Mouse (Mus musculus) MEL (cell line): ENCODE data around the gene Palld. TPM values are rescaled to one million over a fixed set of nuclear protein-coding genes. Genes with fewer than 3 reads are reported as not detected.

Experiments
- DNase-seq: peaks from one replicate; pipeline ENCODE4 v3.0.0; 2011; ENCODE audit warnings: low read depth, low spot score
- H3K27ac ChIP-seq: 2 replicates; pipeline ENCODE4 v1.5.1; 2012; ENCODE audit warnings: low read depth, mild to moderate bottlenecking, control low read depth, low read length, moderate library complexity; ENCODE audit not compliant: control insufficient read depth
- H3K27me3 ChIP-seq, 2 experiments: fragments of 150-350 bp in 1 of 2; sonication (generic) in 1 of 2; 2 replicates each; pipeline ENCODE4 v1.6.1; 2012; ENCODE audit warnings: low read length in 2 of 2, mild to moderate bottlenecking in 2 of 2, improper control_type of control experiment in 1 of 2, moderate library complexity in 1 of 2; ENCODE audit not compliant: insufficient read depth in 2 of 2, control insufficient read depth in 1 of 2
- H3K36me3 ChIP-seq, 2 experiments: 2 replicates each; pipeline ENCODE4 v1.6.1; 2012 to 2014; ENCODE audit warnings: low read length in 2 of 2, improper control_type of control experiment in 1 of 2, inconsistent platforms in 1 of 2, mild to moderate bottlenecking in 1 of 2; ENCODE audit not compliant: insufficient read depth in 2 of 2, control insufficient read depth in 1 of 2
- H3K4me1 ChIP-seq, 2 experiments: fragments of 150-350 bp in 1 of 2; sonication (generic) in 1 of 2; 2 replicates each; pipeline ENCODE4 v1.6.1; 2012; ENCODE audit warnings: low read length in 2 of 2, improper control_type of control experiment in 1 of 2, mild to moderate bottlenecking in 1 of 2; ENCODE audit not compliant: insufficient read depth in 2 of 2, control insufficient read depth in 1 of 2
- H3K4me3 ChIP-seq, 2 experiments: fragments of 150-350 bp in 1 of 2; sonication (generic) in 1 of 2; 2 replicates each; pipeline ENCODE4 v1.5.1; 2012; ENCODE audit warnings: low read depth in 2 of 2, low read length in 2 of 2, mild to moderate bottlenecking in 2 of 2, moderate library complexity in 2 of 2, control low read depth in 1 of 2, improper control_type of control experiment in 1 of 2; ENCODE audit not compliant: control insufficient read depth in 1 of 2, insufficient read depth in 1 of 2
- H3K79me2 ChIP-seq: 2 replicates; pipeline ENCODE4 v1.6.1; 2012; ENCODE audit warnings: mild to moderate bottlenecking, low read length, moderate library complexity; ENCODE audit not compliant: control insufficient read depth, poor library complexity, insufficient read depth
- H3K9ac ChIP-seq: 2 replicates; pipeline ENCODE4 v1.6.1; 2012; ENCODE audit warnings: low read depth, mild to moderate bottlenecking, control low read depth, low read length, moderate library complexity; ENCODE audit not compliant: control insufficient read depth, poor library complexity, severe bottlenecking
- H3K9me3 ChIP-seq: fragments of 150-350 bp; sonication (generic); replicated peaks from 2 replicates; pipeline ENCODE4 v1.6.1; 2012; ENCODE audit warnings: mild to moderate bottlenecking, low read length, improper control_type of control experiment, moderate library complexity; ENCODE audit not compliant: insufficient read depth
- CHD1 ChIP-seq: IDR thresholded peaks from 2 replicates; pipeline ENCODE4 v1.6.1; 2012; ENCODE audit warnings: low read depth, mild to moderate bottlenecking, inconsistent platforms, low read length, improper control_type of control experiment
- CTCF ChIP-seq, 3 experiments: IDR thresholded peaks in 2 of 3; conservative IDR thresholded peaks in 1 of 3; 2 replicates each; pipeline ENCODE4 v1.5.1; 2011 to 2012; ENCODE audit warnings: low read length in 3 of 3, low read depth in 2 of 3, mild to moderate bottlenecking in 2 of 3, improper control_type of control experiment in 1 of 3, inconsistent platforms in 1 of 3, mixed read lengths in 1 of 3, moderate library complexity in 1 of 3; ENCODE audit not compliant: control insufficient read depth in 1 of 3, insufficient read depth in 1 of 3, poor library complexity in 1 of 3, severe bottlenecking in 1 of 3
- E2F4 ChIP-seq: IDR thresholded peaks from 2 replicates; pipeline ENCODE4 v1.6.1; 2011; ENCODE audit warnings: low read depth, low read length, improper control_type of control experiment, borderline replicate concordance
- ETS1 ChIP-seq: IDR thresholded peaks from 2 replicates; pipeline ENCODE4 v1.6.1; 2012; ENCODE audit warnings: low read depth, mild to moderate bottlenecking, inconsistent platforms, low read length, improper control_type of control experiment, moderate library complexity
- GATA1 ChIP-seq: IDR thresholded peaks from 2 replicates; pipeline ENCODE4 v1.6.1; 2011; ENCODE audit warnings: low read depth, low read length, improper control_type of control experiment
- HCFC1 ChIP-seq: IDR thresholded peaks from 2 replicates; pipeline ENCODE4 v1.6.1; 2012; ENCODE audit warnings: low read depth, mild to moderate bottlenecking, inconsistent platforms, low read length, improper control_type of control experiment, moderate library complexity
- JUND ChIP-seq: IDR thresholded peaks from 2 replicates; pipeline ENCODE4 v1.6.1; 2011; ENCODE audit warnings: low read depth, mild to moderate bottlenecking, improper control_type of control experiment, low read length
- MAFK ChIP-seq: IDR thresholded peaks from 2 replicates; pipeline ENCODE4 v1.6.1; 2011; ENCODE audit warnings: low read depth, mild to moderate bottlenecking, low read length, improper control_type of control experiment, borderline replicate concordance
- MAX ChIP-seq: IDR thresholded peaks from 2 replicates; pipeline ENCODE4 v1.6.1; 2011; ENCODE audit warnings: low read length, improper control_type of control experiment
- MAZ ChIP-seq: IDR thresholded peaks from 2 replicates; pipeline ENCODE4 v1.6.1; 2012; ENCODE audit warnings: low read depth, mild to moderate bottlenecking, inconsistent platforms, low read length, improper control_type of control experiment
- MYB ChIP-seq: IDR thresholded peaks from 2 replicates; pipeline ENCODE4 v1.6.1; 2011; ENCODE audit warnings: mild to moderate bottlenecking, low read depth, low read length, improper control_type of control experiment
- MYC ChIP-seq: IDR thresholded peaks from 2 replicates; pipeline ENCODE4 v1.6.1; 2011; ENCODE audit warnings: low read depth, mild to moderate bottlenecking, low read length, improper control_type of control experiment, moderate library complexity
- NRF1 ChIP-seq: IDR thresholded peaks from 2 replicates; pipeline ENCODE4 v1.6.1; 2014; ENCODE audit warnings: low read depth, mild to moderate bottlenecking, inconsistent platforms, low read length, improper control_type of control experiment, moderate library complexity; ENCODE audit not compliant: poor library complexity, insufficient read depth, severe bottlenecking
- POLR2A ChIP-seq, 2 experiments: IDR thresholded peaks; 2 replicates each; pipeline ENCODE4 v1.6.1; 2011 to 2012; ENCODE audit warnings: low read length in 2 of 2, mild to moderate bottlenecking in 2 of 2, control low read depth in 1 of 2, improper control_type of control experiment in 1 of 2, low read depth in 1 of 2, moderate library complexity in 1 of 2; ENCODE audit not compliant: control insufficient read depth in 1 of 2, insufficient read depth in 1 of 2, poor library complexity in 1 of 2
- TAL1 ChIP-seq: IDR thresholded peaks from 2 replicates; pipeline ENCODE4 v1.6.1; 2012; ENCODE audit warnings: mild to moderate bottlenecking, inconsistent platforms, low read length, moderate library complexity, mixed read lengths
- TBP ChIP-seq: IDR thresholded peaks from 2 replicates; pipeline ENCODE4 v1.8.0; 2011; ENCODE audit warnings: low read depth, low read length, improper control_type of control experiment
- TCF12 ChIP-seq: IDR thresholded peaks from 2 replicates; pipeline ENCODE4 v1.6.1; 2014; ENCODE audit warnings: low read depth, mild to moderate bottlenecking, inconsistent platforms, low read length, improper control_type of control experiment, moderate library complexity
- USF1 ChIP-seq: IDR thresholded peaks from 2 replicates; pipeline ENCODE4 v1.6.1; 2014; ENCODE audit warnings: low read depth, mild to moderate bottlenecking, inconsistent platforms, low read length, improper control_type of control experiment, moderate library complexity
- ZC3H11A ChIP-seq: IDR thresholded peaks from 2 replicates; pipeline ENCODE4 v1.6.1; 2012; ENCODE audit warnings: low read depth, mild to moderate bottlenecking, inconsistent platforms, low read length, improper control_type of control experiment
- ZMIZ1 ChIP-seq: IDR thresholded peaks from 2 replicates; pipeline ENCODE4 v1.6.1; 2012; ENCODE audit warnings: low read depth, mild to moderate bottlenecking, inconsistent platforms, low read length, improper control_type of control experiment, moderate library complexity
- polyA plus RNA-seq, 2 experiments: library from polyadenylated mRNA; stranded (reverse) in 1 of 2; unstranded in 1 of 2; fragments of >175 nt in 1 of 2; fragments of >200 nt in 1 of 2; gene quantifications; 2 replicates each; pipeline versions ENCODE4 v1.2.1 to v1.2.4; 2012; ENCODE audit warnings: low replicate concordance in 2 of 2, low read depth in 1 of 2; ENCODE audit not compliant: insufficient read length in 2 of 2, insufficient read depth in 1 of 2, missing spikeins in 1 of 2
- total RNA-seq: library from RNA; depleted of rRNA; stranded (reverse); fragments of 300-350 nt; gene quantifications from 2 replicates; pipeline ENCODE4 v1.2.3, GENCODE M21; 2012

Palld gene
- total and polyA plus RNA-seq, 3 experiments, result 0.23 to 1.9 TPM; not detected in 1

GRCm38 (mm10) chr8:61681217-61681616 is 221.3 kb downstream of the Palld start:
- Histone ChIP-seq H3K4me3 (no peak overlapping the region), H3K9ac (no peak overlapping the region), H3K36me3 (no peaks in the 10 kb centered on the region), H3K27ac (no peak overlapping the region), H3K79me2 (no peaks in the 10 kb centered on the region), H3K27me3 (no peaks in the 10 kb centered on the region), H3K4me1 (no peaks in the 10 kb centered on the region), H3K9me3 (no peaks in the 10 kb centered on the region)
- no peak for TF ChIP-seq MYB
- no peak for TF ChIP-seq NRF1
- TF ChIP-seq MAZ, result no peak
- no peak for TF ChIP-seq E2F4
- TF ChIP-seq TAL1, result no peak
- TF ChIP-seq CHD1, result no peak
- no peak for TF ChIP-seq MYC
- DNase-seq, result no peak

DNA sequence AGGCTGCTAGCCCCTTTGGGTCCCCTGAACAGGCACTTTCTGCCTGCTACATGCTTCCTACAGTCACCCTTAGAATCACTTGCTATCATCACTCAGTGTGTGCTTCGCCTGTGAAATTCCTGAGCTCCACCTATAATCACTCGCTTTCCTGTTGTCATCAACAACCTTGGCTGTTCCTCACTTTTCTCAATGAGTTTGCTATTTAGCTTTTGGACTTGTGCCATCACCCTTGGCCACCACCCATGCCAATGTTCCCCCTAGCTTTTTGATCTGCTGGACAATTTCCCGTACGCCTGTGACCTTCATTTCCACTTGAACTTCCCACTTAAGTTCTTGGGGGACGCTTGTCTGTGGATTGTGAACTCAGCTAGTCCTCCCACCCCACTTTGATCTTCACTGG is 225.3 kb downstream of the Palld start:
- Histone ChIP-seq H3K9ac (no peak overlapping the region), H3K9me3 (no peaks in the 10 kb centered on the region), H3K36me3 (no peaks in the 10 kb centered on the region), H3K4me1 (no peaks in the 10 kb centered on the region), H3K27me3 (no peaks in the 10 kb centered on the region), H3K27ac (no peak overlapping the region), H3K79me2 (no peaks in the 10 kb centered on the region), H3K4me3 (no peak overlapping the region)
- TF ChIP-seq TCF12, result no peak
- no peak for TF ChIP-seq MYB
- TF ChIP-seq MAX, result no peak
- no peak for TF ChIP-seq USF1
- TF ChIP-seq JUND, result no peak
- no peak for TF ChIP-seq MAFK
- no peak for TF ChIP-seq GATA1
- TF ChIP-seq CHD1, result no peak
- no peak for TF ChIP-seq CTCF (IDR thresholded peaks at IDR 0.05 in 2 of 3, conservative IDR thresholded peaks at IDR 0.05 in 1 of 3; ENCODE audit: control insufficient read depth in 1 of 3, insufficient read depth in 1 of 3, low read depth in 2 of 3, low read length in 3 of 3, poor library complexity in 1 of 3, severe bottlenecking in 1 of 3)
- TF ChIP-seq POLR2A (IDR thresholded peaks at IDR 0.05; ENCODE audit: control insufficient read depth in 1 of 2, insufficient read depth in 1 of 2, low read depth in 1 of 2, low read length in 2 of 2, poor library complexity in 1 of 2), result no peak
- no peak for TF ChIP-seq ZMIZ1
- TF ChIP-seq HCFC1, result no peak
- no peak for TF ChIP-seq TBP
- no peak for TF ChIP-seq ZC3H11A
- no peak for TF ChIP-seq ETS1
- no peak for DNase-seq
